Mouse (Mus musculus) ES-Bruce4 (cell line): Measurements from ENCODE around the gene Dnaja3.

ENCODE experiments used
- CTCF ChIP-seq: IDR thresholded peaks from one replicate; pipeline ENCODE4 v1.8.1; 2011; ENCODE audit warnings: low read depth, low read length
- POLR2A ChIP-seq: IDR thresholded peaks from one replicate; pipeline ENCODE4 v1.8.1; 2011; ENCODE audit warnings: low read length; ENCODE audit not compliant: insufficient read depth

GRCm38 (mm10) chr16:4684457-4684791 is 44.6 kb downstream of the Dnaja3 start:
- TF ChIP-seq CTCF (no peak), POLR2A (no peak)
